Mouse (Mus musculus) 416B (cell line): ENCODE results near the gene Fpr3.
"Not testable (repeated sequence)": the region's sequence is repeated elsewhere in the genome, so short reads cannot be mapped to it uniquely, and the experiment has no call there.

Experiments used
- DNase-seq: peaks from one replicate; pipeline ENCODE4 v3.0.0; 2011; ENCODE audit warnings: low read depth

The Fpr3 gene

DNA sequence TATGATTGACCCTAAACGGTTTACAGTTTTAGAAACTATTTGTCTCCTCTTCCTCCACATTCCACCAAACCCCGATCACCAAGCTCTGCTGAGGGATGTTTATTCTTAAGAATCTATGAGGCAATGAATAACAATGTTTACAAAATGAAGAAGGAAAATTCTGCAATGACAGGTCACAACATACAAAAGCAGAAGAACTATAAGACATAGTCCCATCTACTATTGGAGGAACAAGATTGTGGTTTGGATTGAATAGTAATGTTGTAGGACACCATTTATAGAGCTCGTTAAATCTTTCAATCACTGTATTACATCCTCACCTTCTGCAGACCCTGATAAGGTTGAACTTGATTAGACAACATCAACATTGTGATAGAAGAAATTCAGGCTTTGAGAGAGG lies 5.0 kb upstream of the Fpr3 start:
- DNase-seq: no peak

DNA sequence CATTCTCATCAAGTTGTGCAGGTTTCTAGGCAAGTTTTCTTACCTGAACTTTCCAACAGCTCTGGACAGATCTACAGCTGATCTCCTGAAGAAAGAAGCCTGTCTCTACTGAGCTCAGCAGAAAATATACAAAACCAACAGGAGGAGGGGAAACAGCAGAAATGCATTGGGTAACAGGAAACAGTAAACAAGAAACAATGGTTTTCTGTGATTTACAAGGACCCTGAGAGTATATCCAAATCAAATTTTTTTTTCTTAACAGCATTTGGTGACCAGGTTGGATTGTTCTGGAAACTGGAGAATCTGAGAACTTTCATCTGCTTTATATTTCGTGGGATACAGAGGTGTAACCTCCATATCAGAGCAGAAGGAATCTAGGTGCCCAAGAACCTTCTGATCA lies 3.8 kb upstream of the Fpr3 start, which contains the start of gene Fpr1:
Gene Fpr1, minus strand, starts transcription at position 101 of the 400 bp plus-strand sequence.
- DNase-seq: no peak

DNA sequence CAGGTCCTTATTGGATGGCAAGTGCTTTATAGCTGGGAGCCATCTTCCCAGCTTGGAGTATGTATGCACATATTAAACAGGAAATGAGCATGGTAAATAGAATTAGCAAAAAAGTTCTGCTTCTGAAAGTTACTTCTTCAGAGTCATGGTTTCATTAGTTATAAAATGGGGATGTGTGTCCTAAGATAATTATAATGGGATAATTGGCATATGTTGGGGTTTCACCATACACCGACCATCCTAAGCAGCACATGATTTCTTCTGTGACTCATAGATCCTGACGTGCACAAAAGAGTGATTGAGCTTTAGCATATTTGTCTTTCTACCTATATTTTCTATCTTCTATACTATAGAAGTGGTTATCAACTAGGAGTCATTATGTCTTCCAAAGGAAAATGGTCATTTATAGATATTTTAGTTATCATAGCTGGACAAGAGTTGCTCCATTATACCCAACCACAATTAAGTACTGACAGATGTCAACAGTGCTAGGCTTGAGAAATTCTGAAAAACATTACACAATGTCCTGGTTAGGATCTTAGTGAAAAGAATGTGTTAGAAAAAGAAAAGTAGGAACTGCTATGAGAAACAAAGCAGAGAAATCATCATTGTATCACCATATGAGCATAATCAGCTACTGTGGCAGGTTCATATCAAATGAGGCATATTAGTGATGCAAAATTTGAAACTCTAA lies 2.2 kb downstream of the Fpr3 start:
- DNase-seq: peak; percentile 64

DNA sequence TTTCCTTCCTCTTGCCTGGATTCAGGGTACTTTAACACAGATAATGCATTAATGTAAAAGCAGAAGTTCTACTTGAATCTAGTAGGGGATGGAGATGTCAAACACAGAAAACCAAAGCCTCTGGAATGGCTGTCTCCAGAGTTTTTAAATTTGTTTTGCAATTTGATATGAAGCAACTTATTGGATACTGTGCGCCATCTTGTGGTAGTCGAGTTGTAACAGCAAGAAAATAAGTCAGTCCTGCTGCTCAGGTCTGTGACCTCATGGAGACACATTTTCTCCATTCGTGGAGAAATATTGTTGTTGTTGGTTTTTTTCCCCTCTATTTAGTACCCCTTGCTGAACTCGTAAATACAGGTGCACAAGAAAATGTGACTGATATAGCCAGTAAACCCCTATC lies 8.4 kb downstream of the Fpr3 start:
- DNase-seq: peak; percentile 85

DNA sequence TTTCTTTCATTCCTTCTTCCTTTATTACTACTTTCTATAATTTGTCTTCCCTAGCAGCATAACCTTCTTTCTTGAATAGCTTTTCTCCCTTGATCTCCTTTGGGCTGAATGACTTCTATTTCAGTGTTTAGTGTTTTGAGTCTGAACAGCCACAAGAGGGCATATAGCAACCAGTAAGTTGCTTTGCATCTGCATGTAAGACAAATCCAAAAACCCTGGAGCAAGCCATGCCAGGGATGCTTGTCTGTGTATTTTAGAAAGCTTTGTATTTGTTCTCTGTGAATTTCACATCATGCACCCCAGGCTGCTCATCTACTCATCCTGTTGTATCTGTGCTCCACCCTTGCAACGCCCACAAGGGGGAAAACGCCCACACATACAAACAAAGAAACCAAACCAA lies 11.6 kb downstream of the Fpr3 start:
- DNase-seq: peak; percentile 62

DNA sequence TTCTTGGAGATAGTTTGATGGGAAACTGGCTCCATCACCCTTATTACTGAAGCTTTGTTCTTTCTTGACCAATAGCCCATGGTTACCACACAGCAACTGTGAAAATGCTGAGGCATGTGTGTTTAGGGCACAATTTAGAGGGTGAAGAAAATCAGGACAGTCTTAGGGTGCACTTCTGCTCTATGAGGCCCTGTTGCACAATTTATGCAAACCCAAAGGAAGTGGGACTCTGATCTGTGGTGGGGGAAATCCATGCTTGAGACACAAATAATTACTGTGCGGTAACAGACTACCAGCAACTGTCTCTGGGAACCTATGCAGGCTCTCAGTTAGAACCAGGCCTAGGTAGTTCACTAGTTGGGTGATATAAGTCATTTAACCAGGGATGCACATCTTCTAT lies 13.1 kb downstream of the Fpr3 start:
- peak; percentile 72 for DNase-seq

DNA sequence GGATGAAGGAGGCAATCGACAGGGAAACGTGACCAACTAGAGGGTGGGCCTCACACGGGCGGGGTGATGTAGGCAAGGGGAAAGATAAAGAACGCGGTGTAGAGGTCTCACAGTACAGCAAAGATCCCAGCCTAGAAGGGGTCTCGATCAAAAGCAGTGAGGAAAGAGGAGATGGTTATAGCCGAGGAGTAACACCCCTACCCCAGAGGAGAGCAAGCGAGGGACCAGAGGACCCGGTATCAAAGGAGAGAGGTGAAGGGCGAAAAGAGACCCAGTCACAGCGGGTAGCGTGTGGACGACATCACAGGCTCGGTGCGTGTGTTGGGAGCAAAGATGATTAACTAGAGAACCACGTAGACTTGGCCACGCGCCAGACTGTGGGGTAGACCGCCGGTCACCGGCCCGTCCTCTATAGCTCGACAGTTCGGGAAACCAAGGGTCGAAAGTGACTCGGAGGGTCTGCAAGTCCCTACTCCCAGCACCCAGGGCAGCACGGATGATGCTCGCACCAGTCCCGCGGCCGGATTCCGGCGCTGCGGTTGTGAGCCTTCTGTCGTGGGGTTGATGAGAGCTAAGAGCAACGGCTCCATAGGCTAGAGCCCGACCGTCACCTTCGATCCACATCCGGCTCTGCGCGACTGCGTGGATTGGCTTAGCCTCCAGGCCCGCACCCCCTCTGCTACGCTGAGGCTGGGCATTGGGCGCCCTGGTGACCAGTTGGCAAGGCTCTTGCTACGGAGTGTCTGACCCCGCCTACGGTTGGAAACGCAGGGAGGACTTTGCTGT lies 22.2 kb downstream of the Fpr3 start:
- DNase-seq: no peak

DNA sequence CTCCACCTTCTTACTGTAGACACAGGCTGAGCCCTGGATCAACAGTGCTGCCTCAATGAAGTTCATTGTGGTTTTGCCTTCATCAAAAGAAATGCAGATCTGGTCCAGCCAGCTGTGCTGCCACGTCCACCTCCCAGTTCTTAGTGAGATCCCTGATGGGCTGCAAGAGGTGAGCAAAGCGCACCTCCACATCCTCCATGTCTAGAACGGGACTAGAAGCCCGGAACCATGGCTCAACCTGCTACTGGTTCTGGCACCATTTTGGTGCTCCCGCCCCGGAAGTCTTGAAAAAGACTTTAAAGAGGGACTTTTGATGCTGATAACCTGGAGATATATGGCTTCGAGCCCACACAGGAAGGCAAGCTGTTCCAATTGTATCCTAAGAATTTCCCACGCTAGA lies 25.0 kb downstream of the Fpr3 start:
- DNase-seq: not testable (repeated sequence)

DNA sequence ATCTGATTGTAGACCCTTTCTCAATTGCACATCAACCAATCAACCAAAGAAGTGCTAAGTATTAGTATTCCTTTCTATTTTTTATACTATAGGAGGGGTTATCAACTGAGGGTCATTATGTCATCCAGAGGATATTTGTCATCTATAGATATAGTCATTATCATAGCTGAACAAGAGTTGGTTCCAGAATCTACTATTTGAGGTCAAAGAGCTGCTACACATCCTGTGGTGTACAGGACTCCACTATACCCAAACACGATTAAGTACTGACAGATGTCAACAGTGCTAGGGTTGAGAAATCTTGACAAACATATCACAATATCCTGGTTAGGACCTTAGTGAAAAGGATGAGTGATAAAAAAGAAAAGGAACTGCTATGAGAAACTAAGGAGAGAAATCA lies 29.7 kb downstream of the Fpr3 start:
- no peak for DNase-seq

DNA sequence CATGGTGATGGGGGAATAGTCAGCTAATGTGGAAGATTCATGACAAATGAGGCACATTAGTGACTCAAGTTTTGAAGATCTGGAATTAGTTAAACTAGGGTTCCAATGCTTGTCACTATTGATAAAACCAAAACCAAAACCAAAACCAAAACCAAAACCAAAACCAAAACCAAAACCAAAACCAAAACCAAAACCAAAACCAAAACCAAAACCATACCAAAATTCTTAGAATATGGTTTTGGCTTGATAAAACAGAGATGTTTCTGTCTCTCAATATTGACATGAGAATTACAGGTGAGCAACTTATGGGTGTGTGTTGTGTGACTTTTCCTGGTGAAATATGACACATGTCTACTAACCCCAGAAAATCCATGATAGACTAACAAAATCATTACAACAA lies 30.1 kb downstream of the Fpr3 start:
- no peak for DNase-seq

DNA sequence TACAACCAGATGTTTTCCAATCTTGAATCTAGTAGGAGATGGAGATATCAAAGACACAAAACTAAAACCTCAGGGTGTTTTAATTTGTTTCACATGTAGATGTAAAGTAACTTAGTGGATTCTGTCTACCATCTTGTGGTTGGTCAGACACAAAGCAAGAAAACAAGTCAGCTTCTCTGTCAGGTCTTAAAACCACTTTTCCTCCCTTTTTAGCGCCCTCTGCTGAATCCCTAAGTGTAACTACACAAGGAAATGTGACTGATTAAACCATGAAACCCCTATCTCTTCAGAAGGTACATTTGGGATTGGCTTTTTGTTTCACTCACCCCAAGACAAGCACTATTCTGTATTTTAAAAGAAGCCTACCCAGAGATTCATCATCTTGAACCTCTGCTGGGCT lies 85.8 kb downstream of the Fpr3 start:
- DNase-seq: peak; percentile 71

DNA sequence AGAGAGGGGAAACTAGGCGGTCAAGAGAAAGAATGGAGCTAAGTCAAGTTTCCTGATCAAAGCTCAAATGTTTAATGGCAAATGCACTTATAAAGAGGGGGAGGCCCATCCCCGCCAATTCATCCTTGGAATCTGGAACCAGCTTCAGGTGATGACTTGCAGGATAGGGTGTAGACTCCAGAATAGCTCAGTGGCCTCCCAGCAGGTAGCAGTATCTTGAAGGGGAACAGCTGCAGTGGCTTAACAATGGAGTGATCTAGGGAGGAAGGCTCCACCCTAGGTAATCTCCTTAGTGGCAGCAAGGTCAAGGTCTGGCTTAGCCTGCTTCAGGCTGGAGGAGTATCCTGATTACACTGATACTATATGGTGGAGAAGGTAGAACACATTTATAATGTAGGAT lies 93.6 kb downstream of the Fpr3 start:
- DNase-seq: not testable (repeated sequence)

DNA sequence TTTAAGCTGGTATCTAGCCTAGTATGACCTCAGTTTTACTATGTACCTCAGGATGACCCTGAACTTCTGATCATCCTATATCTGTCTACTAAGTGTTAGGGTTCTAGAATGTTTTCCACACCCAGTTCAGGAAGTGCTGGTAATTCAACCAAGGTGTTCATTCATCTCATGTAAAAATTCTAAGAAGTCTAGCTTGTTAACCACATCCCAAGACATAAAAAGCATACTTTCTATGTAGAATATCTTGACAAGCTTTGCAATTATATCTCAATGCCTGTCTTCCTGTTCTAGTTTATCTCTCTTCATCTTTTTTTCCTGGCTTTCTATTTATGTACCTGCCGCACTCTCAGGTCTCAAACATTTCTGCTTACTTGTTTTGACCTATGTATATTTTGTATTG lies 117.1 kb downstream of the Fpr3 start:
- DNase-seq: no peak
